Mouse (Mus musculus) stomach, postnatal 0 days (tissue): ENCODE results near the gene Mex3d. TPM values are rescaled to one million over a fixed set of nuclear protein-coding genes. Genes with fewer than 3 reads are reported as not detected.
A peak's percentile ranks its signal among the peaks of the same experiment; 100 is the strongest.

Source experiments
- ATAC-seq: fragments of 200-750 bp; cut with Nextera tagmentation; 2 replicates; pipeline ENCODE4 v1.8.0; 2017; ENCODE audit not compliant: low FRiP score, low TSS enrichment
- DNase-seq: peaks from one replicate; pipeline ENCODE4 v3.0.0-alpha.2; 2016; ENCODE audit warnings: low spot score
- H3K27ac ChIP-seq: fragments of 300-500 bp; sonication (generic); replicated peaks from 2 replicates; pipeline ENCODE4 v1.5.1; 2014; ENCODE audit warnings: mild to moderate bottlenecking, control low read depth
- H3K27me3 ChIP-seq: fragments of 300-500 bp; sonication (generic); 2 replicates; pipeline ENCODE4 v1.6.1; 2014; ENCODE audit warnings: low read length; ENCODE audit not compliant: control insufficient read depth, insufficient read depth
- H3K36me3 ChIP-seq: fragments of 300-500 bp; sonication (generic); 2 replicates; pipeline ENCODE4 v1.6.1; 2014; ENCODE audit warnings: low read length, mixed read lengths; ENCODE audit not compliant: control insufficient read depth, insufficient read depth
- H3K4me1 ChIP-seq: fragments of 300-500 bp; sonication (generic); replicated peaks from 2 replicates; pipeline ENCODE4 v1.6.1; 2014; ENCODE audit warnings: antibody characterized with exemption; ENCODE audit not compliant: control insufficient read depth, insufficient read depth
- H3K4me2 ChIP-seq: fragments of 300-500 bp; sonication (generic); replicated peaks from 2 replicates; pipeline ENCODE4 v1.6.1; 2014; ENCODE audit warnings: low read depth, mild to moderate bottlenecking, control low read depth, moderate library complexity
- H3K4me3 ChIP-seq: fragments of 300-500 bp; sonication (generic); 2 replicates; pipeline ENCODE4 v1.5.1; 2014; ENCODE audit warnings: low read depth, low read length, control low read depth
- H3K9ac ChIP-seq: fragments of 300-500 bp; sonication (generic); 2 replicates; pipeline ENCODE4 v1.6.1; 2014; ENCODE audit warnings: mild to moderate bottlenecking, low read length, control low read depth, mixed read lengths
- H3K9me3 ChIP-seq: fragments of 300-500 bp; sonication (generic); 2 replicates; pipeline ENCODE4 v1.6.1; 2016; ENCODE audit warnings: low read length; ENCODE audit not compliant: control insufficient read depth
- CTCF ChIP-seq: IDR thresholded peaks from 2 replicates; pipeline ENCODE4 v1.5.1; 2016; ENCODE audit warnings: antibody characterized with exemption, low read depth, mild to moderate bottlenecking, moderate library complexity
- EP300 ChIP-seq: optimal IDR thresholded peaks from 2 replicates; pipeline ENCODE3; 2016; ENCODE audit warnings: antibody characterized with exemption
- WGBS: fragments of 180-500 bp; shearing (Covaris S2); extraction: QIAGEN DNeasy Blood & Tissue Kit; methylation state at CpG from one replicate; pipeline ENCODE4 v1.1.7; 2014; 5-methylcytosine and 5-hydroxymethylcytosine counted together
- polyA plus RNA-seq: library from polyadenylated mRNA; unstranded; fragments of >200 nt; fragmentation: Nextera tagmentation; extraction: Ambion mirVana; gene quantifications from 2 replicates; pipeline ENCODE4 v1.2.1, GENCODE M21; 2015

Gene Mex3d
- polyA plus RNA-seq, 1 experiment from 2014 or later, result 4.1 TPM

DNA sequence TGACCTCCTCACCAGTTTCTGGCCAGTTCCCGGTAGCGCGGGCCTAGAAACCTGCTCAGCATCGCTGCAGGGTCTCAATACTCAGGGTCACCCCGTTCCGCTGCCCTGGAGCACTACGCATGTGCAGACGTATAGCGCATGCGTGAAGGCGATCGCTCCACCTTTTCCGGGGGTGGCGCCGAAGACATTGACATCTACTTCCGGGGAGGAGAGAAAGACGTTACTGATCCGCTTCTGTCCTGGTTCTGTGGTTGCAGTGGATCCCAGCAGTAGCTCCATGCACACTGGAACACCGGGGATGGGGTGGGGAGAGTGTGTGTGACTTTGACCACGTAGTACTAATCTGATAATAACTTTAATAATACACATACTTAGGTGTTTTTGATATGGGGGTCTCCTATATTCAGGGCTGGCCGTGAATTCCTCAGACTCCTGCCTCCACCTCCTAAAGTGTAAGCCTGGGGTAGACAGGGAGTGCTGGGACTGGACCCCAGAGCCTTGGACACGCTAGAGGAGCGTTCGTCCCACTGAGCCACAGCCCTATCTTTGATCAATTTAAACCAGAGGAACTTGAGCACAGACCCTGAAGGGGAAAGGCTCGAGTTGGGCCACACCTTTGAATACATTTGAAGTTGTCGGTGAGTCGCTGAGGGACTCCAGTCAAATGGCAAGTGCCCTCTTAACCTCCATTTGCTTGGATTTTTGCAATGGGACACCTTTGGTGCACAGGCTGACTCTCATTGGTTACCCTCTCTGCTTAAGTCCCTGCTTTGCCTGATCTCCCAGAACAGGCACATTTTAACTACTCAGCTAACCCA is 19.4 kb upstream of the Mex3d start, which contains the start of gene Uqcr11:
Gene Uqcr11, minus strand, starts transcription at position 147 of the 818 bp plus-strand sequence.
- Histone ChIP-seq H3K36me3 (peaks cover 27% of the 10 kb centered on the region), H3K9ac (peak within 1 kb of the TSS; percentile 91), H3K27me3 (no peaks in the 10 kb centered on the region), H3K27ac (peak within 1 kb of the TSS; percentile 81), H3K9me3 (no peaks in the 10 kb centered on the region), H3K4me3 (peak within 1 kb of the TSS; percentile 82), H3K4me2 (peak within 1 kb of the TSS; percentile 85), H3K4me1 (no peaks in the 10 kb centered on the region)
- WGBS, result under 1% methylated on average over 27 of the region's 27 CpGs
- ATAC-seq, result peak; percentile 73
- TF ChIP-seq CTCF (no peak), EP300 (no peak)
- DNase-seq, result peak; percentile 91

GRCm38 (mm10) chr10:80405481-80406173 is 18.2 kb upstream of the Mex3d start:
- H3K4me2 ChIP-seq, result peak overlapping the region; percentile 85

GRCm38 (mm10) chr10:80403044-80403692 is 15.7 kb upstream of the Mex3d start:
- 74% methylated on average over 4 of the region's 4 CpGs for WGBS
- H3K9me3 ChIP-seq, result no peaks in the 10 kb centered on the region
- no peak overlapping the region for H3K4me2 ChIP-seq
- H3K27ac ChIP-seq, result no peak overlapping the region
- H3K4me1 ChIP-seq, result peaks cover 3% of the 10 kb centered on the region; the same call in 1 of the 2 replicates
- peaks cover 11% of the 10 kb centered on the region for H3K36me3 ChIP-seq
- H3K9ac ChIP-seq, result no peak overlapping the region
- ATAC-seq, result no peak
- no peak for DNase-seq
- TF ChIP-seq EP300 (no peak), CTCF (peak; percentile 66)
- no peaks in the 10 kb centered on the region for H3K27me3 ChIP-seq
- H3K4me3 ChIP-seq, result no peak overlapping the region

More at GRCm38 (mm10) chr10:80405481-80406173, 18.2 kb upstream of the Mex3d start:
- H3K4me1 ChIP-seq, result no peaks in the 10 kb centered on the region
- H3K36me3 ChIP-seq, result peaks cover 20% of the 10 kb centered on the region
- H3K4me3 ChIP-seq, result peak overlapping the region; percentile 82
- peak; percentile 55 for TF ChIP-seq CTCF
- TF ChIP-seq EP300, result no peak
- no peak for DNase-seq
- no peaks in the 10 kb centered on the region for H3K9me3 ChIP-seq
- no peak overlapping the region for H3K27ac ChIP-seq
- H3K27me3 ChIP-seq, result no peaks in the 10 kb centered on the region
- WGBS, result 48% methylated on average over 10 of the region's 10 CpGs
- ATAC-seq, result 0 out of 2 replicates have a peak, but pooled peaks have one; percentile 3
- H3K9ac ChIP-seq, result peak overlapping the region; percentile 91

- TF ChIP-seq EP300 (no peak), CTCF (no peak)
Measured at GRCm38 (mm10) chr10:80400704-80401161, 13.3 kb upstream of the Mex3d start.

DNA sequence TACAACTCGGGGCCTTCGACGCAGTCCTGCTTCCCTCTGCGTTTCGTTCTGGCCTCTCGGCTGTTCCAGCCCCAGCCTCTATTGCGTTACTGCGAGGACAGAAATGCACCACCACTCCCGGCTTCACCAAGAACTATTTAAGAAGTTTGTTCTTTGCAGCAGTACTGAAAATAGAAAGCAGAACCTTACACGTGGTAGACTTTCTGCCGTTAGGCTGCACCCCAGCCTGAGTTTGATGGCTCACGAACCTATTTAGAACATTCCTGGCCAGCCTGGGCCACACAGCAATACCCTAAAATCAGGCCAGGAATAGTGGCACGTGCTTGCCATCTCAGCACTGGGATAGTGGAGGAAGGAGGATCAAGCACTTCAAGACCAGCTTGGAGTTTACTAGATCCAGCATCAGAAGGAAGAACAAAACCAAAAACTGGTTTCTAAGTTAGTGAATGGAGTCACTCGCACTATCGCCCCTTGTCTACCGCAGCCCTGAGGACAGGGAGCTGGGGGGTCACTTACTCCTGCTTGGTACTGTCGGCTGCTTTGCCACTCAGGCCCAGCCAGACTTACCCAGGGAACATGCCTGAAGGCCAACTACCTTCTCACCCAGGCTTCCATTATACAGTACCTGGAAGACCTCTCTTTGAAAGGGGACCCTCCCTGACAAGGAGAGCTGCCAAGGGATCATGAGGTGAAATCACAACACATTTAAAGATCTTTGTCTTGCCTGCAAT is 12.7 kb upstream of the Mex3d start:
- H3K36me3 ChIP-seq, result peaks cover 13% of the 10 kb centered on the region
- TF ChIP-seq CTCF, result no peak
- TF ChIP-seq EP300, result no peak
- no peaks in the 10 kb centered on the region for H3K9me3 ChIP-seq
- peaks cover 3% of the 10 kb centered on the region for H3K4me1 ChIP-seq
- ATAC-seq (no peak), DNase-seq (no peak)
- peak overlapping the region; percentile 67 for H3K9ac ChIP-seq
- peak overlapping the region; percentile 77 for H3K4me2 ChIP-seq
- H3K27ac ChIP-seq, result peak overlapping the region; percentile 90
- H3K4me3 ChIP-seq, result peak overlapping the region; percentile 50
- WGBS, result 11% methylated on average over 17 of the region's 17 CpGs
- no peaks in the 10 kb centered on the region for H3K27me3 ChIP-seq

More at GRCm38 (mm10) chr10:80400704-80401161, 13.3 kb upstream of the Mex3d start:
- DNase-seq (no peak), ATAC-seq (no peak)
- H3K27me3 ChIP-seq, result no peaks in the 10 kb centered on the region
- peak overlapping the region; percentile 67 for H3K9ac ChIP-seq
- 52% methylated on average over 4 of the region's 4 CpGs for WGBS
- peak overlapping the region; percentile 90; the same call in 1 of the 2 replicates for H3K27ac ChIP-seq
- no peak overlapping the region for H3K4me3 ChIP-seq
- peaks cover 3% of the 10 kb centered on the region for H3K4me1 ChIP-seq
- H3K4me2 ChIP-seq, result no peak overlapping the region; the same call in 1 of the 2 replicates
- peaks cover 9% of the 10 kb centered on the region for H3K36me3 ChIP-seq
- no peaks in the 10 kb centered on the region for H3K9me3 ChIP-seq
